Mouse (Mus musculus) lung, adult 2 months (tissue): ENCODE measurements at regions not wholly inside any gene's neighbourhood (a gene's known extent, or its start where the extent isn't known, plus 50 kb on each side); places are given as distances from the start of the nearest gene placed in this dataset.

Experiments
- CTCF ChIP-seq: fragments of 200-500 bp; IDR thresholded peaks from 2 replicates; pipeline ENCODE4 v1.5.1; 2011; ENCODE audit warnings: mild to moderate bottlenecking, low read length, control low read depth; ENCODE audit not compliant: insufficient read depth
- POLR2A ChIP-seq: fragments of 200-500 bp; IDR thresholded peaks from 2 replicates; pipeline ENCODE4 v1.6.1; 2011; ENCODE audit warnings: low read depth, mild to moderate bottlenecking, control low read depth, low read length, borderline replicate concordance; ENCODE audit errors: extremely low read depth

- no peak for TF ChIP-seq CTCF
- TF ChIP-seq POLR2A, result no peak
These were observed 98.1 kb downstream of the Zfp706 start for GRCm38 (mm10) chr15:36909494-36909893.
